21 mouse cellular contexts compared by ENCODE assay signal in the genomic region with DNA sequence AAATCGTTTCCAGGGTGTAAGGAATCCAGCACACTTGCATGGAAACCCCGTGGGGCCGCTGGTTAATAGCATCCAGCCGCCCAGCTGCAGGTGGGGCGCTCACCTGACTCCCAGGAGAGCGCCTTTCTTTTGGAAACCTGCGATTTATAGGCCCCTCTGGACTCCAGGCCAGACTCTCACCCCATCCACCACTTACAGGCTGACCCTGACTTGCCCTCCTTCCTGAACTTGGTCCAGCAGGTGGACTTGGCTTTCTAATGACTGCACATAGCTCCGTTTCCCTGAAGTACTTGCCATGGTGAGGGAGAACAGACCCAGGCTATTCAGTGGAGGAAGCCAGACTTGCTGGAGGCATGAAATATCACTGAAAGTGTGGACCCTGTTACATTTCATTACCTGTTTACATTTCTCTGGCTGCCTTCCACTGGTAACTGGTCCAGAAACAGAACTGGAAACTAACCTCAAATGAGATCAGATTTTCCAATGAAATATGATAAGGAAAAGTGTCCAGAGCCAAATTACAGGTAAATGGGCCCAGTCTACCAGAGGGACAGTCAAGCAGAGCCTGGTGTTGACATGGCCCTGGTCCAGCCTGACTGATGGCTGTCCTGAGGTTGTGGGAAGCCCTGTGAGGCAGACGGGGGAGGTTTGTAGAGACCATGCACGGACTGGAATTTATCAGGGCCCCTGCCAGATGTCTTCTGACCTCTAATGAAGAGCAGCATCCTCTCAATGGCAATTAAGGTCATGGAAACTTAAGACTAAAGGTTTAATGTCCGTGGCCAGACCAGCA. TPM values are rescaled to one million over a fixed set of nuclear protein-coding genes. Genes with fewer than 3 reads are reported as not detected.
DNase-seq lines count a peak whose midpoint lies in the region; ATAC-seq lines count a peak whose summit lies in the region.
"Had no signal": no experiment of that assay in that cellular context is flagged by ENCODE, and none has a peak within 500 bp of the region (broad histone marks: within the 10 kb centered on the region; RNA-seq: fewer than 3 reads in every experiment).

No protein-coding gene starts in this region.

- no peak overlapping the region for H3K9ac ChIP-seq in embryonic facial prominence, embryonic 11.5 days (replicated peaks; ENCODE audit: low read length)
- no peak overlapping the region for H3K9ac ChIP-seq in intestine, embryonic 16.5 days (ENCODE audit: low read depth, low read length)
- no peak overlapping the region for H3K9ac ChIP-seq in stomach, embryonic 15.5 days
- H3K9ac ChIP-seq in forebrain, embryonic 13.5 days = no peak overlapping the region
- H3K9ac ChIP-seq: liver, embryonic 13.5 days had no signal

- no peak overlapping the region for H3K4me3 ChIP-seq in embryonic facial prominence, embryonic 11.5 days (ENCODE audit: low read depth, low read length)
- H3K4me3 ChIP-seq in embryonic facial prominence, embryonic 10.5 days = no peak overlapping the region
- no peak overlapping the region for H3K4me3 ChIP-seq in intestine, embryonic 16.5 days (ENCODE audit: low read length)
- H3K4me3 ChIP-seq in stomach, embryonic 15.5 days (replicated peaks) = no peak overlapping the region
- H3K4me3 ChIP-seq in forebrain, embryonic 13.5 days = no peak overlapping the region
- H3K4me3 ChIP-seq: liver, embryonic 13.5 days; myocyte had no signal

- no peaks in the 10 kb centered on the region for H3K9me3 ChIP-seq in embryonic facial prominence, embryonic 11.5 days (replicated peaks; ENCODE audit: control insufficient read depth, low read length)
- H3K9me3 ChIP-seq in embryonic facial prominence, embryonic 10.5 days = no peaks in the 10 kb centered on the region
- no peaks in the 10 kb centered on the region for H3K9me3 ChIP-seq in intestine, embryonic 16.5 days (ENCODE audit: control insufficient read depth, low read length)
- H3K9me3 ChIP-seq in stomach, embryonic 15.5 days = no peaks in the 10 kb centered on the region
- no peaks in the 10 kb centered on the region for H3K9me3 ChIP-seq in forebrain, embryonic 13.5 days (replicated peaks)
- H3K9me3 ChIP-seq: liver, embryonic 13.5 days had no signal

- WGBS in embryonic facial prominence, embryonic 11.5 days = 36% methylated on average over 11 of the region's 11 CpGs
- 52% methylated on average over 11 of the region's 11 CpGs for WGBS in embryonic facial prominence, embryonic 10.5 days
- 45% methylated on average over 11 of the region's 11 CpGs for WGBS in intestine, embryonic 16.5 days
- WGBS in stomach, embryonic 15.5 days = 47% methylated on average over 11 of the region's 11 CpGs
- 62% methylated on average over 11 of the region's 11 CpGs for WGBS in forebrain, embryonic 13.5 days

- no peaks in the 10 kb centered on the region; the same call in 1 of the 2 replicates for H3K4me1 ChIP-seq in embryonic facial prominence, embryonic 11.5 days (ENCODE audit: control insufficient read depth, insufficient read depth, low read length)
- peaks cover 20% of the 10 kb centered on the region for H3K4me1 ChIP-seq in embryonic facial prominence, embryonic 10.5 days
- peaks cover 12% of the 10 kb centered on the region for H3K4me1 ChIP-seq in intestine, embryonic 16.5 days (ENCODE audit: control insufficient read depth, insufficient read depth, low read length)
- H3K4me1 ChIP-seq in stomach, embryonic 15.5 days = peaks cover 9% of the 10 kb centered on the region; the same call in 1 of the 2 replicates
- no peaks in the 10 kb centered on the region; the same call in 1 of the 2 replicates for H3K4me1 ChIP-seq in forebrain, embryonic 13.5 days
- H3K4me1 ChIP-seq: liver, embryonic 13.5 days had no signal

- no peaks in the 10 kb centered on the region for H3K27me3 ChIP-seq in embryonic facial prominence, embryonic 11.5 days (ENCODE audit: control insufficient read depth, insufficient read depth, low read length)
- peaks cover 20% of the 10 kb centered on the region; the same call in 1 of the 2 replicates for H3K27me3 ChIP-seq in embryonic facial prominence, embryonic 10.5 days (replicated peaks; ENCODE audit: low read depth, poor library complexity, severe bottlenecking)
- H3K27me3 ChIP-seq in intestine, embryonic 16.5 days (replicated peaks; ENCODE audit: control insufficient read depth, insufficient read depth, low read length) = no peaks in the 10 kb centered on the region
- no peaks in the 10 kb centered on the region for H3K27me3 ChIP-seq in stomach, embryonic 15.5 days (replicated peaks)
- H3K27me3 ChIP-seq in forebrain, embryonic 13.5 days = no peaks in the 10 kb centered on the region
- H3K27me3 ChIP-seq: liver, embryonic 13.5 days had no signal

- ATAC-seq in embryonic facial prominence, embryonic 11.5 days (replicated peaks; ENCODE audit: insufficient number of reproducible peaks, low FRiP score, low TSS enrichment, low read depth) = no peak
- ATAC-seq in intestine, embryonic 16.5 days = peak; percentile 66
- ATAC-seq in stomach, embryonic 15.5 days (ENCODE audit: insufficient read depth, low FRiP score, low read depth) = 0 out of 2 replicates have a peak, but pooled peaks have one; percentile 18
- ATAC-seq in forebrain, embryonic 13.5 days = no peak
- ATAC-seq: lung, postnatal 0 days had no signal

- H3K36me3 ChIP-seq in embryonic facial prominence, embryonic 11.5 days (replicated peaks; ENCODE audit: control insufficient read depth, insufficient read depth, low read depth, low read length) = no peaks in the 10 kb centered on the region
- H3K36me3 ChIP-seq in embryonic facial prominence, embryonic 10.5 days (replicated peaks) = no peaks in the 10 kb centered on the region
- H3K36me3 ChIP-seq in intestine, embryonic 16.5 days (ENCODE audit: control insufficient read depth, insufficient read depth, low read length) = no peaks in the 10 kb centered on the region
- no peaks in the 10 kb centered on the region for H3K36me3 ChIP-seq in stomach, embryonic 15.5 days
- no peaks in the 10 kb centered on the region for H3K36me3 ChIP-seq in forebrain, embryonic 13.5 days (ENCODE audit: poor library complexity, severe bottlenecking)
- H3K36me3 ChIP-seq: liver, embryonic 13.5 days had no signal

- H3K4me2 ChIP-seq in embryonic facial prominence, embryonic 11.5 days (ENCODE audit: low read depth, low read length) = no peak overlapping the region
- H3K4me2 ChIP-seq in intestine, embryonic 16.5 days (ENCODE audit: low read depth, low read length) = no peak overlapping the region
- H3K4me2 ChIP-seq in stomach, embryonic 15.5 days = no peak overlapping the region
- no peak overlapping the region for H3K4me2 ChIP-seq in forebrain, embryonic 13.5 days
- H3K4me2 ChIP-seq: heart, embryonic 11.5 days; liver, embryonic 13.5 days had no signal

- DNase-seq in embryonic facial prominence, embryonic 11.5 days (ENCODE audit: low spot score) = peak; percentile 24
- DNase-seq in embryonic facial prominence, embryonic 10.5 days (ENCODE audit: low spot score) = no peak
- DNase-seq in kidney, postnatal 14 days = peak; percentile 37
- no peak for DNase-seq in left cerebral cortex, adult 8-10 months (ENCODE audit: low spot score in 2 of 2)
- no peak for DNase-seq in adrenal gland, adult 8-10 months
- DNase-seq: adrenal gland, adult 2 months; cerebellum, adult 8-10 months; gastrocnemius, postnatal 25 days; layer of hippocampus, postnatal 36 days; liver, embryonic 13.5 days; right cerebral cortex, postnatal 14 days; thymus, postnatal 25 days had no signal

- no peak overlapping the region for H3K27ac ChIP-seq in embryonic facial prominence, embryonic 11.5 days (replicated peaks; ENCODE audit: low read depth, low read length)
- no peak overlapping the region for H3K27ac ChIP-seq in embryonic facial prominence, embryonic 10.5 days (replicated peaks)
- H3K27ac ChIP-seq in intestine, embryonic 16.5 days (ENCODE audit: low read length) = no peak overlapping the region; the same call in 1 of the 2 replicates
- peak overlapping the region; percentile 42; the same call in 1 of the 2 replicates for H3K27ac ChIP-seq in stomach, embryonic 15.5 days
- H3K27ac ChIP-seq in forebrain, embryonic 13.5 days = no peak overlapping the region
- H3K27ac ChIP-seq: kidney, postnatal 0 days; liver, embryonic 13.5 days had no signal

RNA-seq across cellular contexts. Expression of a gene that starts 9.2 kb away (rescaled TPM):
- polyA plus RNA-seq in embryonic facial prominence, embryonic 11.5 days (2014; fragmentation: Nextera tagmentation; extraction: Ambion mirVana) = 1.6 and 3.0 TPM in 2 replicates
- 0.44 and 0.64 TPM in 2 replicates for polyA plus RNA-seq in embryonic facial prominence, embryonic 10.5 days (2016; fragmentation: Nextera tagmentation; extraction: Ambion mirVana)
- 38.1 and 39.4 TPM in 2 replicates for polyA plus RNA-seq in intestine, embryonic 16.5 days (2015; fragmentation: Nextera tagmentation; extraction: Ambion mirVana)
- 32.5 and 39.1 TPM in 2 replicates for polyA plus RNA-seq in stomach, embryonic 15.5 days (2015; fragmentation: Nextera tagmentation; extraction: Ambion mirVana)
- 10 to 100 TPM; 37.2 to 51.2 (median 39.9) TPM for total RNA-seq in left cerebral cortex, adult 8-10 months (2022)
- polyA plus RNA-seq in forebrain, embryonic 13.5 days (2015; fragmentation: Nextera tagmentation; extraction: Ambion mirVana) = 0.79 and 0.86 TPM in 2 replicates
- total RNA-seq in adrenal gland, adult 8-10 months (2022) = 1 to 10 TPM; 1.3 to 3.3 (median 2.1) TPM
- total RNA-seq: hematopoietic stem cell, adult 5-6 weeks; megakaryocyte-erythroid progenitor cell, adult 5-6 weeks had no signal
- polyA plus RNA-seq: myocyte had no signal

Comparison
In these comparisons a context has a peak if more than half of its experiments do, and no peak if none do; other contexts are left out.
1. DNase-seq: peak in embryonic facial prominence, embryonic 11.5 days (single experiment) and kidney, postnatal 14 days (single experiment); none in embryonic facial prominence, embryonic 10.5 days (single experiment), left cerebral cortex, adult 8-10 months (0 of 2) and adrenal gland, adult 8-10 months (single experiment).
2. ATAC-seq: peak in intestine, embryonic 16.5 days (single experiment) and stomach, embryonic 15.5 days (single experiment); none in embryonic facial prominence, embryonic 11.5 days (single experiment) and forebrain, embryonic 13.5 days (single experiment).